Mouse (Mus musculus) cerebellum, adult (tissue): ENCODE results near the gene Ppil6.

Source experiments
- ATAC-seq: cut with Nextera tagmentation; 2 replicates; pipeline ENCODE4 v1.9.2; 2017; ENCODE audit warnings: mild to moderate bottlenecking, moderate library complexity, mixed read lengths; ENCODE audit not compliant: insufficient number of reproducible peaks, low FRiP score, low TSS enrichment

Ppil6 gene

DNA sequence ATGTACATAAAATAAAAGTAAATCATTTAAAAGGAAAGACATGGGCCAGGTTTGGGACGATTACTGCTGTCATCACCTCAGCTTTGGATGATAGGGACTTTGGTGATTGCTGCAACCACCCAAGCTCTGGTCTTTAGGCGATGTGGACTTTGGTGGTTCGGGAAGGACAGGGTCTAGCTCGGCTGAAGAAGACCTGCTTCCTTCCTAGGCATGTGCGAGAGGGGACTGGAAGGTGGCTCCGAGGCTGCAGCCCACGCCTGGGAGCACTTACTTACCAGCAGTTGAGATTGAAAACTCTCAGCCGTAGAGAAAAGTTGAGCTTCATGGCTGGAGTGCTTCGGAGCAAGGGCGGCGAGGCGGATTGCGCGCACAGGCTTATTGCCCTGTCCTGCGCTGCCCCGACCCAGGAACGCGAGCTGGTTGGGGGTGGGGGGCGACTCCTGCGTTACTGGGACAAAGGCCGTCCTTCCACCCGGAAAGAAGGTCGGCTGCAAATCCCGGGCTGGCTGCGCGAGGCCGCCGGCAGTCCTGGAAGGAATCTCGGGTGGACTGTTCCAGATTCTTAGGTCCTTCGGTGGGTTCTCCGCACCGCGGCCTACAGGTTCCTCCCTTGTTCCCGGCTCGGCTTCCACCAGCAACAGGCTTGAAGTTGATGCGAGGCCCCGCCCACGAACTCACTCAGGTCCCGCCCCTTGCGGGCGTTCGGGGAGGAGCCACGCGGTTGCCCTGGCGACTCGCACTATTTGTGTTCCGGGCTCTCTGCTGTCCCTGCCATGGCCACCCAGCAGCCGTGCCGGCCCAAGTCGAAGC lies at the start of gene Ppil6, which contains the start of gene Smpd2:
TSS of gene Ppil6 (plus strand) at position 732 of the 810 bp plus-strand sequence.
TSS of gene Smpd2 (minus strand) at position 662 of the 810 bp plus-strand sequence.
- ATAC-seq, result peak; percentile 89

DNA sequence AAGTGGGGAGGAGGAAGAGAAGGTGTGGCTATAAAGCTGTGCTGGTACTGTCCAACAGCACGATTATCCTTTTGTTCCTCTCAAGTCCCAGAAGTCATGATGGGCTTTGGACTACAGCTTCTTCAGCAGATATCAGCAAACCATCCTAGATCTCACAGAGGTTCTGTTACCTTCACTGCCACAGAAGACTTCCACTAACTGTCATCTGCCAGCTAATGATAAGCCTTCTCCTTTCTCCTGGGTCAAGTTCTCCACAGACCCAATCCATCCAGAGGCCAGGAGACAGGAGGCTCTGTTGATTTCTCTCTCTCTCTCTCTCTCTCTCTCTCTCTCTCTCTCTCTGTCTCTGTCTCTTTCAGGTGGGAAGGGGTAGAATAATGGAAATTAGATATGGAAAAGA lies 42.0 kb upstream of the Ppil6 start:
- no peak for ATAC-seq

DNA sequence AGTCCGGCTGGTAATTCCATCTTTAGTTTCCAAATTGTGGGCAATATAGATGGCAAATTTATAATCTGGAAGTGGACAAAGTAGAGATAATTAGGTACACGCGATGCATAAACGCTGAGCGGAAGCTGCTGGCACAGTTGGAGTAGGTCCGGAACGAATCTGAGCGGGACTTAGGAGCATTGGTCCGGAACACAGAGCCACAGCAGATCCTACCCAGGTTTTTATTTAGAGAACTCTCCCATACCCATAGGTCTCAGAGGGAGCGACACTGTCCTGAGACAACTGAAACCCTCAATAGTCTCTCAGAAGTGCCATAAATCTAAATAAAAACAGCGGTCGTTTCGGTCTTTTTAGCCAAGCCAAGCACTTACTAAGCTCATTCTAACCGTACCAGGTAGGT lies 40.6 kb upstream of the Ppil6 start:
- peak; percentile 69 for ATAC-seq

DNA sequence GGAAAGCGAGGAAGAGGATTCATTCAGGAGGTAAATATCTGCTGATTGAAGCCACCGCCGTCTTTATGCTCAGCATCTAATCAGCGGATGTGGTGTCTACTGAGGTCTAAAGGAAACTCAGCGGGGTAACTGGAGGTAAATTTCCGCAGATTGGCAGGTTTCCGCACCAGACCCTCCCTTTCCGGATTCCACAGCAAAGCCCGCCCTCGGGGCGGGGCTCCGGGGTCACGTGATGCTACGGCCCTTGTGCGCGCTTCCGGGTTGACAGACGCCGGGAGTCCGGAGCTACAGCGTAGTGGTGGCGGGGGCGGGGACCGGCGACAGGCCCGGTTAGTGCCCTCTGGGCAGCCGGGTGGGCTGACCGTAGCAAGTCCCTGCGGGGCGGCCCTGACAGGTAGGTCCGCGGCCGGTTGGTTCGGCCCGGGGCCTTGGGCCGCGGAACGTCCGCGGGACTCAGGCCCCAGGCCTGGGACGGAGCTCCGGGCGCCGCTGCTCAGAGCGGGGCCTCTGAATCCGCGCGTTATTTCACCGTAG lies 40.0 kb upstream of the Ppil6 start, which contains the start of gene Zbtb24:
TSS of gene Zbtb24 (plus strand) at position 247 of the 534 bp plus-strand sequence.
- ATAC-seq, result peak; percentile 94

DNA sequence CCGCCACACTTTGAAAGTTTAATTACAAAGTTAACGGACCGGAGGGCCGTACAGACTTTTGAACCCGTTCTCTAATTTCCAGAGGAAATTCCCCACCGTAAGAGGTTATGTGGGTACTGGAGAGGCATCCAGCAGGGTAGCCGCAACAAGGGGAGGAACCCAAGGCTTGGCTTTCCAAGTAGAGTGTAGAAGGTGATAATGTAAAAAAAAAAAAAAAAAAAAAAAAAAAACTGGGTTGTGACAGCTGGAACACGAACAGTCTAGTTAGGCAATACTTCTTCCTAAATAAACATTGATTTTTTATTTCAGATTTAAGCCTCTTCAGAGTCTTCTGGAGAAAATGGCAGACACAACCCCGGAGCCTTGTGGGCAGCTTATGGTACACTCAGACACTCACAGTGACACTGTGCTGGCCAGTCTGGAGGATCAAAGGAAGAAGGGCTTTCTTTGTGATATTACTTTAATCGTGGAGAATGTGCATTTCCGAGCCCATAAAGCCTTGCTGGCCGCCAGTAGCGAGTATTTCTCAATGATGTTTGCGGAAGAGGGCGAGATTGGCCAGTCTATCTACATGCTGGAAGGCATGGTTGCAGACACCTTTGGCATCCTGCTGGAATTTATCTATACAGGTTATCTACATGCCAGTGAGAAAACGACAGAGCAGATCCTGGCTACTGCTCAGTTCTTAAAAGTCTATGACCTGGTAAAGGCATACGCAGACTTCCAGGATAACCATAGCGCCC lies 39.3 kb upstream of the Ppil6 start:
- ATAC-seq, result no peak

DNA sequence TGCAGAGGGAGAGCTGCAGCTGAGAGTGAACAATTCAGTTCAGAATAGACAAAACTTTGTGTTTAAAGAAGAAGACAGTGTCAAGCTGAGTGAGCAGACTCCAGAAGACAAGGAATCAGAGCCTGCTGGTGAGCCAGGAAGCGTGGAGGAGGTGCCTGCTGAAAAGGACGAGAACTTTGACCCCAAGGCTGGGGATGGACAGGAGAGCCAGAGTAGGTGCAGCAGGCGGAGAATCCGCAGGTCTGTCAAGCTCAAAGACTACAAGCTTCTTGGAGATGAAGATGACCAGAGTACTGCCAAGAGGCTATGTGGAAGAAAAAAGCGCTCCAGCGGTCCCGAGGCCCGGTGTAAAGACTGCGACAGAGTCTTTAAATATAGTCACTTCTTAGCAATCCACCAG lies 38.6 kb upstream of the Ppil6 start:
- no peak for ATAC-seq

DNA sequence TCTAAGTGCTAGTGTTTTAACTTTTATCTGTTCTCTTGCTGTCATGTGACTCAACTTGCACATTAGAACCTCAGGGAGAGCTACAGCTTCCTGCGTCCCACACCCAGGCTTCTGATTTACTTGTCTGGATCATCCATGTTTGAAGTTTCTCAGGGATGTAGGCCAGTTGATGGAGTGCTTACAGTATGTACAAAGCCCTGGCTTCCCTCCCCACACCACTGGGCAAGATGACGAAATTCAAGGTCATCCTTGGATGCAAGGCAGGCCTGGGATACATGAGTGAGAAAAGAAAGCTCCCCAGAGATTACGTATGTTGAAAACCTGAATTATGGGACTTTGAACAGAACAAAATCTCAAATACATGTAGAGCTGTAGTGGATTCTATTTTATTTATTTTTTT lies 37.4 kb upstream of the Ppil6 start:
- no peak for ATAC-seq

DNA sequence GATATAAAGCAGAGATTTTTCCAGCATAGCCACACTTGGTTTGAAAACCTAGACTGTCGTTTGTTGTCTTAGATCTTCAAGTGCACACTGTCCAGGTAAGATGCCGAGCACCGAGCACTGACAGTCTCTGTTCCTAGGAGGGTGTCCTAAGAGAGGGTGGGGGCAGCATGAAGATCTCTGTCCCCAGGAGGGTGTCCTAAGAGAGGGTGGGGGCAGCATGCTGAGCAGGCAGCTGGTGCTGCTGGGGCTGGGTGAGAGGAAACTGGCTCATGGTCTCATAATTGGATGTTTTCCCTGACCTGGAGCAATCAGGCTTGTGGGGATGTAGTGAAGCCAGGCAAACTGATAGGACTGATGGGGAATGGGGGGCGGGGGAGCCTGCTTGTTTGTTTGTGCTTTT lies 30.2 kb upstream of the Ppil6 start:
- peak; percentile 61; the same call in 1 of the 2 replicates for ATAC-seq

DNA sequence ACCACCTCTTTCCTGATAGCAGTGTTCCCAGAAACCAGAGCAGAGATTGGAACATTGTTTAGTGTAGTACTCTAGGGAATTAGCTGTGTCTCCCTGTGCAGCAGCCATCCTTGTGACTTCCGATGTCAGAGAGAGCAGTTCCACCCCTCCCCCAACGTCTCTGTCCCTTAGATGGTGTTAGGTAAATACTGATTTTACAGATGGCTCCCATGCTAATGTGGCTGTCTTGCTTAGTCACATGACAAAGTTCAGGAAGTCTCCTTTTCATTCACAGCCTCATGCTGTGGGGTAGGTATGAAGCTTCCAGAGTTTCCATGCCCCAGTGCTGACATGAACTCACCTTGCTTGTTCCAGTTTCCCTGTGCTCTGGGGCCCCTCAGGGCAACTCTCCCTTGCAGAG lies 29.7 kb upstream of the Ppil6 start:
- no peak for ATAC-seq

DNA sequence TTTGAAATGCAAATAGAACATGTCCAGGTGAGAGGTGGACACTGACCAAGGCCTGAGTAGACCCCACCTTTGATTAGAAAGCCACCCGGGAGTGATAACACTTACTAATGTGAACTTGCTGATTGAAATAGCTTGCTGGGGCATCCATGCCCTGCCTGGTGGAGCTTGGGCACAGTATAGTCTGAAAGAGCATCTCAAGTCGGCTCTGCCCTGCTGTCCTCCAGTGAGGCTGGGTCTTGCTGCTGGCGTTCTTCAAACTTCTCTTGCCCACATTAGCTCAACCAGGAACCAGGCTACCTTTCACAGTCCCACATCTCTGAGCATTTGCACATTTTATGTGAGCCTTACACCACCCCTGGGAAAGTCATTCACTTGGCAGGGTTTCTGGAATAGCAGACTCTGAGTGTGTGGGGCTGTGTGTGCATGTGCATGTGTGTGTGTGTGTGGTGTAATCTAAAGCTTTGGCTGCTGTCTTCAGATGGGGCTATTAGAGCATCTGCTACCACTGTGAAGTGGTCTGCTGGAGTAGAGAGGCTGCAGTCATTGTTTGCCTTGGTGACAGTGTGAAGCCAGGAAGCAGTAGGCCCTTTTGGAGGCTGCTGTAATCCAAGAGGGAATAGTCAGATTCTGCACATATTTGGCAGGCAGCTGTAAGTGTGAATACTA lies 29.0 kb upstream of the Ppil6 start:
- no peak for ATAC-seq

DNA sequence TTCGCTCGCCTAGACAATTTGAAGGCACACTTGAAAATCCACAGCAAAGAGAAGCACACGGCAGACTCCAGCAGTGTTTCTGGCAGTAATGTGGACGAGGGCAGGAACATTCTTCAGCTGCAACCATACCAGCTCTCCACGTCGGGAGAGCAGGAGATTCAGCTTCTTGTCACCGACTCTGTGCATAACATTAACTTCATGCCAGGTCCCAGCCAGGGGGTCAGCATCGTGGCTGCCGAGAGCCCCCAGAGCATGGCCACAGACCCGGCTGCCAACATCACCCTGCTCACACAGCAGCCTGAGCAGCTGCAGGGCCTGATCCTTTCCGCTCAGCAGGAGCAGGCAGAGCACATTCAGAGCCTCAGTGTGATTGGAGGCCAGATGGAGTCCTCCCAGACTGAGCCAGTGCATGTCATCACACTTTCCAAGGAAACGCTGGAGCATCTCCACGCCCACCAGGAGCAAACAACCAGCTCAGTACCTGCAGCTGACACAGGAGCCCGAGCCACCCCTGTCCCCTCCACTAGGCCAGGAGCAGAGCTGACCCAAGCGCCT lies 25.8 kb upstream of the Ppil6 start:
- ATAC-seq, result no peak

DNA sequence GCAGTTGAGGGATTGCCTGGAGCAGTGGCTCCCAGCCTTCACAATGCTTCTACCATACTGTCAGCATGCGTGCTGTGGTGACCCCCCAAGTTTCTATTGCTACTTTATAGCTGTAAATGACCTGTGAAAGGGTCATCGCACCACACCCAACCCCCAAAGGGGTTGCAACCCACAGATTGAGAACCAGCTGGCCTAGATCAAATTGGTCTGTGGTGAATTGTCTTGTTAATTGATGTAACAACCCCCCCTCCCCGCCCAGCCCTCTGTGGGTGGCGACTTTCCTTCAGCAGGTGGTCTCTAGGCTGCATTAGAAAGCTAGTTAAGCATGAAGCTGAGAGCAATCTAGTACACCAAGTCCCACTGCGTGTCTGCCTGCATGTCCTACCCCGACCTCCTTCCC lies 22.9 kb upstream of the Ppil6 start:
- ATAC-seq, result no peak

DNA sequence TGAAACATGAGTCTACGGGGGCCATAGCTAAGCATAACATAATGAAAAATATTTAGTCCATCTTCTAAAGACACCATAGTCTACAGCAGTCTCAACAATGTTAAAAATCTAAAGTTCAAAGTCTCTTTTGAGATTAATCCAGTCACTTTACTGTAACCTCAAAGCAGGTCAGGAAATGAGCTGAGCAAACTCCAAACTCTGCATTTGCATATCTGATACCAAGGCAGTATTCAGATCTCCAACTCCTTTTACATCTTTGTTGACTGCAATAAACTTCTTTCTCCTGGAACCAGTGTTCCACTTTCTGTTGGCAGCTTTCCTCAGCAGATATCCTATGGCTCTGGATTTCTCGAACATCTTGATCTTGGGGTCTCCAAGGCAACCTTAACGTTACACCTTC lies 19.5 kb upstream of the Ppil6 start:
- no peak for ATAC-seq

DNA sequence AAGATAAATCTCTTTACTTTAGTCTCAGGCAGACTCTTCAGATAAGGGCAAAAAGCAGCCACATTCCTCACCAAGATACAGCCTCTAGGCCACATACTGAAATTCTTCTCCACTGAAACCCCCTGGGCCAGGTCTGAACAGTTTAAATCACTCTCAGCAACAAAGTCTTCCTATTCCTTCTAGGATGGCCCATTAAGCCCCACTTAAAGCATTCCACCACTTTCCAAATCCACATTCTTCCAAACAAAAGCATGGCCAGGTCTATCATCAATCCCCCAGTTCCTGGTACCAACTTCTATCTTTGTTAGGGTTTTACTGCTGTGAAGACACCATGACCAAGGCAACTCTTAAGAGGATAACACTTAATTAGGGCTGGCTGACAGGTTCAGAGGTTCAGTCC lies 17.7 kb upstream of the Ppil6 start:
- ATAC-seq, result no peak

DNA sequence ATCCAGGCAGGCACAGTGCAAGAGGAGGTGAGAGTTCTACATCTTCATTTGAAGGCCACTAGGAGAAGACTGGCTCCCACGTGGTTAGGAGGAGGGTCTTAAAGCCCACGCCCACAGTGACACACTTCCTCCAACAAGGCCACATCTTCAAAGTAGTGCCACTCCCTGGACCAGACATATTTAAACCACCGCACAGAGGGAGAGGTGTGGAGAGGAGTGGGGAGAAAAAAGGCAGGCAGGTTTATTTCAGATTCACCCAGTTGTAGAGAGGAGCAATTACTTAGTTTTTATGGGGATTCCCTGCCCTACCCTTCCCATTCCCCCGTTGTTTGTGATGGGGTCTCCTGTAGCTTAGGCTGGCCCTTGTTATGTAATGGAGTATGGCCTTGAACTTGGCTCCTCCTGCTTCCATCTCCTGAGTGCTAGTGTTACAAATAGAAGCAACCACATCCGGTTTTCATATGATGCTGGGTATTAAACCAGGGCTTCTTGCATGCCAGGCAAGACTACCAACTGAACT lies 17.2 kb upstream of the Ppil6 start:
- no peak for ATAC-seq

DNA sequence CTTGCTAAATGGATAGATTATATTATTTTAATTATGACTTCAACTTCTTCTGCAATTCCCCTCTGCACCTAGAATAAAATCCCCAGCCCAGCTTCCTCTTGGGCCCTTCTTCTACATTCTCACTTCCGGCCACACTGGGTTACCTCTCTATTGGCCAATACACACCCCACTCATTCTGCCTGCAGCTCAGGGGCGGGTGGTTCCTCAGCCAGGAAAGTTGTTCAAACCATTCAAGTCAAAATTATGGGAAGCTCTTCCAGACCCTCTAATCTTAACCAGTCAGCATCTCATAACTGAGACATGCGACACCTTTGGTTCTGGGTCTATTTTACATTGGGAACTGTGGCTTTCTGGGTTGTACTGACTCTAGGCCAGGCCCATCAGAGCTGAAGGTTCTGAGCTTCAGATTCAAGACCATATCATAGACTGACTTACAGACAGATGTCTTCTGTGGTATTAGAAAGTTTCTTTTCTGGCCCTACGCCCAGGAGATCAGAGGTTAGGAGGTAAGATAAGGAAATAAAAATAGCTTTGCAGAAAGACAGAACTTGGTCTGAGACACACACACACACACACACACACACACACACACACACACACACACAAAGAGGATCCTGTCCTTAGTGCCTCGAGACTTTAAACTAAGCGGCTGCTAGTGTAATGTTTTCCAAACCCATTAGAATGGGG lies 16.3 kb upstream of the Ppil6 start:
- ATAC-seq, result no peak

DNA sequence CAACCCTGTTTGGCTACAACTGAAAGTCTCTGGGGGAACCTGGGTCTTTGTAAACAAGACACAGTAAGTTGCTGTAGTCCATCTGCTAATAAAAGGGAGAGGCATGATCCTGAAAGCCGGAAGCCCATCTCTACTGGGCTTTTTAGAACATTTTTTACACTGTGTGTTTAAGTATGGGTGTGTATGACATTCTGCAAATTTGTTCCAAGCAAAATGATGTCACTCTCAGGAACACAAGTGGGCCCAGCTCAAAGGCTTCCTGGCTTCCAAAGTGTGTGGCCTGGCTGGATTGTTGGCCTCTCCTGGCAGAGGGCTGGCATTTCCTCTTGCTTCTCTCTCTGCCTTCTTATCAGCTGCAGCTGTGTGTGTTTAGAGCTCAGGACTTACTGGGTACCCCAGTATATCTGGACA lies 15.3 kb upstream of the Ppil6 start:
- no peak for ATAC-seq

DNA sequence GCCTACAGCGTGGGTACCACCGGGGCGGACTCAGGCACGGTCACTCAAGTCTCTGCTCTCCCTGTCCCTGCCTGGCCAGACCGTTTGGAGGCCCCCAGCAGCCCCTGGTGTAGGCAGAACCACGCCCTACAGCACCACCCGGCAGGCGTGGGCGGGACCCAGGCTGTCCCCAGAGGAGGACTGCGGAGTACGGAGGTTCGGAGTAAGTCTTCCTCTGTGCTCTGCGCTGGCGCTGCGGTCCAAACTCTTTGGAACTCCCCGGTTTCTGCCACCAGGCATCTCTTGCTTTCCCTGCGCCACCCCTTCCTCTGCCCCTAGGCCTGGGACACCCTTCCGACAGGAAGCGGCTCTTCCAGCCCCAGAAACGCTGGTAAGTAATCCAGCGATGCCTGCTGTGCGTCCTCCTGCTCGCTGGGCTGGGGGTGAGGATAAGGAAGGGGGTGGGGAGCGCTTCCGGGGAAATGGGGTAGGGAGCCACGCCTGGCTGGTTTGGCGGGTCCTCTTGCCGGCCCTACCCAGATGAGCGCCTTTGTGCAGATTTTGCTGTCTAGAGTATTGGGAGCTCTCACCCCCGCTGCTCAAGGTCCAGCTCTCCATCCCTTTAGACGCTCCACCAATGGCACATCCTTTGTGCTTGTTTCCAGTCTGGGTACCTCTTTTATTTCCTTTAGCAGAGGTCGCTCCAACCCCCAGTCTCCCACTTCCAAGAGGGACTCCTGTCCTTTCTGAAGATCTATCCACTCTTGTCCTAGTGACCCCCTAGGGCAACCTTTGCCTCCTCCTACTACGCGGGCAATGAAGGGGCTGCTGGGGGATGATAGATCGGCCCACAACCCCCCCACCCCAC lies 13.8 kb upstream of the Ppil6 start, which contains the start of gene Mical1:
TSS of gene Mical1 (plus strand) at position 144 of the 847 bp plus-strand sequence.
- ATAC-seq, result peak; percentile 28; the same call in 1 of the 2 replicates

DNA sequence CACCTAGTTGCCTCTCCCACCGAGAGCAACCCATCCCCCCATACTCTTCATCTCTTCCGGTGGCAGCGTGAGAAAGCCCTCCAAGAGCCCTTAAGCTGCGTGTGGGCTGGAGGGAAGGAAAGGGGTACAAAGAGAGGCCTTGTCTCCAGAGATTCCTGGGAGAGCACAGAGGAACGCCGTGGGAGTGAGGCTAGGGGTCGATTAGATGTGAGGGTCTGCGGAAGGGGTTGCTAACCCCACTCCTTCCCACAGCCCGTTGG lies 13.3 kb upstream of the Ppil6 start:
- ATAC-seq, result no peak
